Mouse (Mus musculus): Measurements from ENCODE around the gene Trmt11.
"Not testable (repeated sequence)": the region's sequence is repeated elsewhere in the genome, so short reads cannot be mapped to it uniquely, and the experiment has no call there.

Gene Trmt11

DNA sequence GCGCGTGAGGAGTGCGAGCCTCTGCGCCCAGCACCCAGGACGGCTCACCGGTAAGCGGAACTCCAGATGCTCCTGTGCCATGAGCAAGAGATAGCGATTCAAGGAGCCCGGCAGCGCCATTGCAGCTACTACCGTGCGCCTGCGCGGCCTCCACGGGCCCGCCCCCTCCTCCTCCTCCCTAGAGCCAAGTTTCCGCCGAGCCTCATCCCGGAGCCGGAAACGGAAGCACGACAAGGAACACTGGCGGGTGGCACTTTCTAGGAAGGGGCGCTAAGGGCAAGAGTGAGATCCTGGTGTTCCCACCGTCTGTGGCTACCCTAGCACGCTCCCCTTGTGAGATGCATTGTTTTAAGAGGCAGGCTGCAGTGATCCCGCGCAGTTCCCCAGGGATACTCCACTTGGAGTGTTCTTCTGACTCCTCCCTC is at the start of gene Trmt11:
TSS of gene Trmt11 (minus strand) at position 208 of the 425 bp plus-strand sequence.
- in situ Hi-C loops (cut with MboI, MseI): loop anchor here (25.0 kb wide), 1 partner anchor 712 kb away; the partner anchor contains the start of gene Hddc2

DNA sequence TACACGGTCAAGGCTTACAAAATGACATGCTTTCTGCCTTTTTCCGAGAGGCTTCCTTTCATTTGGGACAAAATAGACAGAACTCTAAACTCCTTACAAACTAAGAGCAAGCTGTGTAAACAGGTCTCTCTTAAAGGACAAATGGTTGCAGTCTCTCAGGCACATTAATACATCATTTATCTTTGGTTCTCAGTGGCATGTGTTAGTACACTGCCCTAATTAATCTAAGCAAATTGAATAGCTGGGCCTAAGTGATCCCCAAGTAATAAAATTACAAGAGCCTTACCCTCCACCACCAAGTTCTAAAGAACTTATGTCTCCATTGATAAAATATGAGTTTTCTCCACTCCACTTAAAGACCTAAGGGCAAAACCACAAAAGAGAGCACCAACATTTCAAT is 47.1 kb upstream of the Trmt11 start:
- in situ Hi-C loops (cut with MboI, MseI): no loop called here

DNA sequence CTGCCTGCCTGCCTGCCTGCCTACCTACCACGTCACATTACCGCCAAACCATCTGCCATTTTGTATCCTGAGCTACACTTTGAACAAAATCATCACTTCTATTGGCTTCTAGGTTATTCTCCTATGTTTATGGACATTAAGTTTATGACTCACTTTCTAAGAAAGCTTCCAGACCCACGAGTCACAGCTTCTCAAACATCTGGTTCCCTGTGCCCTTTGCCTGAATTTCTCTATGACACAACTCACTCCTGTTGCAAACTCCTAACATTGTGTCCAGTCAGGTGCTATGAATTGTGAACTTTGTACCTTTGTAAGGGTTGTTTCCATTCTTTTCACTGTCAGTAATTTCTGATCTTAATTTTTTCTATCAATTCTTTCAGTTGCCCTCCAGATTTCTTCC is 37.7 kb upstream of the Trmt11 start:
- in situ Hi-C loops (cut with MboI, MseI): no loop called here

DNA sequence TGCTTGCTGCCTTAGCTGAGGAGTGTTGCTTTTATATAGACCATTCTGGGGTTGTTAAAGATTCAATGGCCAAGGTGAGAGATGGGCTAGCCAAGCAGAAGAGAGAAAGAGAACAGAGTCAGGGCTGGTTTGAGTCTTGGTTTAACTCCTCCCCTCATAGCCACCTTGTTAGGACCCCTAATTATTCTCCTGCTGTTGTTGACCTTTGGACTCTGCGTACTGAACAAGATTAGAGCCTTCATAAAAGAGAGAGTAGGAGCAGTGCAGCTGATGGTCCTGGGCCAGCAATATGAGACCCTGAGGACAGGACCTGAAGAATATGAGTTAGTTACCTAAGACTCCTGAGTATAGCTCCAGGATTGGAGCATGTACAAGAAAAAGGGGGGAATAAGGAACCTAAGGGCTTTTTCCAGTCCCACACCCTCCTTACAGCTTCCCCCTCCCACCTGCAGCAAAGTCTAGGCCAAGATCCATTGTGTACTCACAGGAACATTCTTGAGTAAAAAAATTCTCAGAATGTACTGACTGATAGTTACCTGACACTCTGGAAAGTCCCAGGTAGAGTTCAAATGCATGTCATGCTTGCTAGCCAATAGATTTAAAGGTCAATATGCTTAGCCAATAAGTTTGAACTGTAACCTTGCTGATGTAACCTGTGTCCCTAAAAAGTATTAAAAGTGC is 36.1 kb upstream of the Trmt11 start:
- in situ Hi-C loops (cut with MboI, MseI): not testable (repeated sequence)

DNA sequence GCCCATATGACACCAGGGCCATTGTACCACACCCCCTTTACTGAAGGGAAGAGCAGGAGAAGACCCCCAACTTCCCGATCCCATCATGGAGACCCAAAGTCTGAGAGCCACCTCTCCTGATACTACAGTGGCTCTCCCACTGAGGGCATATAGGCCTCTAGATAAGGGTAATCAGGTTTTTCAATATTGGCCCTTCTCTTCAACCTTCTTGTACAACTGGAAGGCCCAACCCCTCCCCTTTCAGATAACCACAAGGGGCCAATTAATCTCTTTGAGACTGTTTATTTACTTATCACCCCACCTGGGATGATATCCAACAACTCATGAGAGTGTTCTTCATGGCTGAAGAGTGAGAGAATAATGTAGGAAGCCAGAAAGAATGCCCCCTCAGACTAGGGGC is 32.2 kb upstream of the Trmt11 start:
- in situ Hi-C loops (cut with MboI, MseI): no loop called here

DNA sequence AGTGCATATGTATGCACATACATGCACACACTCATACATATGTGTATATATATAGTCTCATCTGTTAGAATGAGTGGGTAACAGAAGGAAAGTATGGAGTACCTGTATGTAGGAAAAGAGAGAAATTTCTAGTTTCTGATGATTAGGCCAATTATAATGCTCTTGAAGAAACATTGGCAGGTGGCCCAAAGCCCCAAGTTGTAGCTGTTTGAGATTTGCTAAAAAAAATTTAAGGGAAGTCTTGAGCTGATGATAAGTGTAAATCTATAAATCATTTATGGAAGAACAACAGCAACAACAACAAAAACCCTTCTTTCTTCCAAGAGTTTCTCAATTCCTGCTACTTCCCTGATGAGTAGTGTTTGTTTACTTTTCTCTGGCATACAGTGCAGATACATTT is 29.4 kb upstream of the Trmt11 start:
- in situ Hi-C loops (cut with MboI, MseI): no loop called here

DNA sequence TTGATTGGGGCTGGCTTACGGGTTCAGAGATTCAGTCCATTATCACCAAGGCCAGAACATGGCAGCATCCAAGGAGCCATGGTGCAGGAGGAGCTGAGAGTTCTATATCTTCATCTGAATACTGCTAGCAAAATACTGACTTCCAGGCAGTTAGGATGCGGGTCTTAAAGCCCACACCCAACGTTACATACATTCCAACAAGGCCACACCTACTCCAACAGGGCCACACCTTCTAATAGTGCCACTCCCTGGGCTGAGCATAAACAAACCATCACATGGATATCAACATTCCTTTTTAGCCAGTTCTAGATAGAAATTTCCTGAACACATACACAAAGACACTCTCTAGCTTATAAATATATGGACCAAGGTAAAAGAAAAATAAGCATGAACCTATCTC is 29.0 kb upstream of the Trmt11 start, which contains the start of gene Hint3:
TSS of gene Hint3 (minus strand) at position 120 of the 400 bp plus-strand sequence.
- in situ Hi-C loops (cut with MboI, MseI): no loop called here

DNA sequence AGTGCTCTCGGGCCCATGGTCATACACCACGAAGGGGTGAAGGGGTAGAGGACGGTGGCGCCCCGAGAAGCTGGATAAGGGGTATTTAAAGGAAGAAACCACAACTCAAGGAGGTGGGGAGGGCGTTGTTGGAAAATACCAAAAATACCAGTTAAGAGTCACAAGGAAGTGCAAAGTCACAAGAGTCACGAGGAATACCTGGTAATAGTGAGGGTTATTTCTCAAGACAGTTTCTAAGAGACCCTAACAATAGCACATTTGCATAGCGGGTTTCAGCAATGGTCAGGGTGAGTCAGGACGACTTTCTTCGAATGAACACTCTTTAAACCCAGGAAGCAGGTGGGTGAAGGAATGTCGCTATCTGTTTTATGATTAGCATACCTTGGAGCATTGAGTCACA is 27.9 kb upstream of the Trmt11 start:
- in situ Hi-C loops (cut with MboI, MseI): not testable (repeated sequence)

DNA sequence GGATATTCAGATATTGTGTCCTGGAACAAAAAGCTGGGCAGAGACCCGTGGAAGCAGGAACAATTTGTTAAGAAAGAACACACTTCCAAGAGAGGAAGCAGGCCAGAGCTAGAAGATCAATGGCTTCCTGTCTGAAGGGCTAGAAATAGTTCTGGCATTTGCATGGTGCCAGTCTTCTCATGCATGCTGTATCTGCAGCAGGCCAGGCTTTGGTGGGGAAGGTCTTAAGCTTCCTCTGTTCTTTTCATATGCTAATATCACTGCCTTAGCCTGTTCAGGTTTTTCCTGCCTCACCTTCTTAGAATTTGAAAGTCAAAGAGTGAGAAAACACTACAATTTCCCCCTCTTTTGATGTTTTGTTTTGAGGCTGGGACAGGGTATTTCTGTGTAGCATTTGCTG is 27.0 kb upstream of the Trmt11 start:
- in situ Hi-C loops (cut with MboI, MseI): no loop called here

DNA sequence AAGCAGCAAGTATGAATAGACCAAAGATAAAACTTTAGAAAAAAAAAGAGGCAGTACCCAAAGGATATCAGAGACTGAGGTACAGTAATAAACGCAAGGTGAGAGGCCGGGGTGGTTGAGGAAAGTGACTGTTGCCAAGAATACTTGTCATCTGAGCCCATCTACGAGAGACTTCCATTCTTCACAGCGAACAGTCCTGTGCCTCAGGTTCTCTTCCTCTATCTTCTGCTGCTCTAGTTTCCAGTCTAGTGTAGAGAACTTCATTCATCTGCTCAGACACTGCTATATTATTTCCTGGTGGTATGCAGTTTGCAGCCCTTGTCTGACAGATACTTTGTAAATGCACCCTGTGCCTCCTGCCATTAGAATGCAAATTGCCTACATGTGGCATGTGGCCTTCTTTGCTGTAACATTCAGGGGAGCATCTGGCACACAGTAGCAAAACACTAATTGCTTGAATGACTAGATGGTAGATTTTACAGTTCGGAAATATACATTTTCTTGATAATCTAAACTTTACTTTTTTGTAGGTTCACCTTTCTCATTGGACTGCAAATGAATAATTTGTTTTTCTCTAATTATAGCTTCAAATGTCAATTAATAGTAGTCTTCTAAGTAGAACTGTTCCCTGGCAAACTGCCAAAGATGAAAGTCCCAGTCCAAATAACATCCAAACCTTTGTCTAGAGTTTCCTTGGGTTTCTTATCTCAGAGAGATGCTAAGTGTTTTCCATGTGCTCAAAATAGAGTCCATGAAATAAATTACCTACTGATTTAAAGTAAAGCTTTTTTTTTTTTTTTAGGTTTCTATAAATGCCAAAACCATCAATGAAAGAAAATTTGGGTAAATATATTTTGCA is 23.8 kb upstream of the Trmt11 start:
- in situ Hi-C loops (cut with MboI, MseI): loop anchor here (25.0 kb wide), 1 partner anchor 688 kb away; the partner anchor contains the start of gene Hddc2

DNA sequence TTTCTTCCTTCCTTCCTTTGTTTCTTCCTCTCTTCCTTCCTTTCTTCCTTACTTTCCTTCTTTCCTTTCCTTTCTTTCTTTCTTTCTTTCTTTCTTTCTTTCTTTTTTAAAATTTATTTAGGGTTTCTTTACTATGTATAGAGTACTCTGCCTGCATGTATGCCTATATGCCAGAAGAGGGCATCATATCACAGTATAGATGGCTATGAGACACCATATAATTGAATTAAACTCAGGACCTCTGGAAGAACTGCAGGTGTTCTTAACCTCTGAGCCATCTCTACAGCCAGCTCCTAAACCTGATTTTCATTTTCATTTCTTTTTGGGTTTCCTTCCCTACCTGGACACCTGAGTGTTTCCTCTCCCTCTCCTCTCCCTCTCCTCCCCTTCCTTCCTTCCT is 22.4 kb upstream of the Trmt11 start:
- in situ Hi-C loops (cut with MboI, MseI): loop anchor here (25.0 kb wide), 1 partner anchor 689 kb away; the partner anchor contains the start of gene Hddc2

DNA sequence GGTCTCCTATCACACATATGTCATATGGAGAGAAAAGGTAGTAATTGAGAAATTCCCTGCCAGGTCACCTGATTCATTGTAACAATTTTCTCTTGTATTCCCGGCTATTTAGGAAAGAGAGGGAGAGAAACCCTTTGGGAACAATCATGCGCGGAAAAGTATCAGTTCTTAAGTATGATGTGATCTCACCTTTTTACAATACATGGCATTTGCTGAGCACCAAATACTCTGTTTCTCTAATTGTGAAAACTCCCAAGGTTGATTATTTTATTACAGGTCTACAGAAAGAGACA is 18.3 kb upstream of the Trmt11 start:
- in situ Hi-C loops (cut with MboI, MseI): loop anchor here (5.0 to 25.0 kb wide), 3 partner anchors 98 to 693 kb away; partner anchors contain the start of gene Hddc2

DNA sequence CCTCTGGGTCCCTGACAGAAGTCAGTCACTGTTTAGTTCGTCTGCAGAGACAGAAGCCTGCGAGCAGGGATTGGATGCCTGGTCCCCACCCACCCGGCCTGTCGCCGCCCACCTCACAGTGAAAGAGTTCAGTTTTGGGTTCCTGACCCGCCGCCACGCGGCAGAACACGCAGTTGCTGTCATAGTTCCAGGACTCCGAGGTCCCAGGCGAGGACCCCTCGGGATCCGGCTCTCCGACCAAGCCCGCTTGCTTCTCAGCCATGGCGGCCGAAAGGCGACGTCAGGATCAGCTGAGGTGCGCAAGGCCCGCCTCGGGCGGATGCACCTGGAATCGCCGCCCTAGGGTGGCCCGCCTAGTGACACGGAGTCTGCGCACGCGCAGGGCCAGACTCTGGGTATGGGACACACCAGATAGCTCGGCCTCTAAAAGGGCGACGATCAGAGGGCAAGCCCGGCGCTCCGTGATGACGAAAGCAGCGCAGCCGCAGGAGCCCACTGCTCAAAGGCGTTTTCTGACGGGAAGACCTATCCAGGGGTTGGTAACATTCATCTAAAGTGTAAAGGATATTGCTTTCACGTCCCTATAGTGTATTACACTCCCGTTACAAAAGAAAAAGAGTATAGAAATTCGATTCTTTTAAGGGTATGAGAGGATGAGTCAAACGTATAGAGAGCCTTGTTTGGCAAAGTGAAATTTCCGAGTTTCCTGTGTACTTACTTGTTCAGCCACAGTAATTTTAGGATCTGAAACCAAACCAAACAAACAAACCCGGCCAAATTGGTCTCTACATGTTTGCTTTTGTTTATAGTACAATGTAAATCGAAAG is 17.8 kb upstream of the Trmt11 start:
- in situ Hi-C loops (cut with MboI, MseI): loop anchor here (5.0 to 25.0 kb wide), 3 partner anchors 99 to 694 kb away; partner anchors contain the start of gene Hddc2

DNA sequence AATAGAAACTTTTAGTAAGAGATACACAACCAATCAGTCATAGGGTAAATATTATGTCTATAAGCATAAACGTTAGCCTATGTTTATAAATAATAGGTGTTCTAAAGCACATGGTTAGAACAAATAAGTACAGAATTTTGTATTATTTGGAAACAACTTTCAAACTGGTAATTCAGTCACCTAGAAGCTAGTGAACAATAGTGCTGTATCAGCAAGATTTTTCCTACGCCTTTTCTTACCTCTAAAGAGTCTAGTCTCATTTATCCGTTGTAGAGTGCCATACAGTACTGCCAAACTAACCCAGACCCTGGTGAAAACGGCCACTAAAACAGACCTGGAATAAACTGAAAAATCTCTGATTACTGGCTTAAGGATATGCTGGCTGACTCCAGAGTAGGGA is 12.5 kb upstream of the Trmt11 start:
- in situ Hi-C loops (cut with MboI, MseI): loop anchor here (25.0 kb wide), 1 partner anchor 699 kb away; the partner anchor contains the start of gene Hddc2

DNA sequence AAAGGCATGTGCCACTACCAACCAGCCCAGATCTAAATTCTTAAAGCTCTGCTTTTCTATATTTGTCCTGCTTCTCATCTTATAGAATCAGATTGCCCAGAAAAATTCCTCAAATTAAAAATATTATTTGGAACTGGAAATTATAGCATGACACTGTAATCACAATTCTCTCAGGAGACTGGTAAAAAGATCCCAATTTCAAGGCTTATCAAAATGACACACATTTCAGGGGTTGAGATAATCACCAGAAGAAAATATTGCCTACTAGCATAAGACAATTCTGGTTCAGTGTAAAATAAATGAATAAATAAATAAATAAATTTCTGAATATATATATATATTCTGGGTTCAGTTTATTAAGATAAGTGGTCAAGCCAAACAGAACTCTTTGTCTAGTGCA is 9.1 kb upstream of the Trmt11 start:
- in situ Hi-C loops (cut with MboI, MseI): loop anchor here (25.0 kb wide), 1 partner anchor 703 kb away; the partner anchor contains the start of gene Hddc2

DNA sequence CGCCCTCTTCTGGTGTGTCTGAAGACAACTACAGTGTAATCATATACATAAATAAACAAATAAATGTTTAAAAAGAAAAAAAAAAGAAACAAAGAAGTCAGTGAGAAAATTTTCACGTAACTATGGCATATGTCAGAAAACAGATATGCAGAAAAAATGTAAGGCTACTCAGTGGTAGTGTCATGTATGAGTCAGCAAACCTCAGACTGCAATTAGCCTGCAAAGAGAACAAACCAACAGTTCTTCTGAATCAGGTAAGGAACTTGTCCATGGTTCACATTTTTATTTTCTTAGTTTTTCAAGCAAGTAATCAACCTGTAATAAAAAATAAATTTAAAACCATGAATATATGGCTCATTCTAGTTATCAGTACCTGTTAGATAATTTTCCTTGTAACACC is 7.6 kb upstream of the Trmt11 start:
- in situ Hi-C loops (cut with MboI, MseI): loop anchor here (25.0 kb wide), 1 partner anchor 704 kb away; the partner anchor contains the start of gene Hddc2

DNA sequence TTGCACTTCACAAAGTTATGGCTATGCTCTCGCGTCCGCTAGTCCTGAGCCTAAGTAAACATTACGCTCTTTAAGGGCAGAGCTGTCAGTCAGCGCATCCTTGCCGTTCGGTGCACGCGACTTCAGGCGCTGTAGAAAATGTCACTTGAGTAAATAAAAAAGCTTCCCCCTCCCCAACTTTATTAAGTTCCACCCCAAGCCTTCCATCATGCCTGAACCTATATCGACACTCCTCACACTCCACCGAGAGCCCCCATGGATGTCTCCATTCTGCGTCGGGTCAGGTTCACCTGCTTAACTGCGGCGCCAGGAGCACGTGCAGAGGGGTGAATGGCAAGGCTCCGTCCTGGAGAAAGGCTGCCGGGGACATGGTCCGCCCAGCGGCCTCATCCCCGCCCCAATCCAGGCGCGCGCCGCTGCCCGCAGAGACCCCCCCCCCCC is 435 bp downstream of the Trmt11 start:
- in situ Hi-C loops (cut with MboI, MseI): loop anchor here (25.0 kb wide), 1 partner anchor 712 kb away; the partner anchor contains the start of gene Hddc2

DNA sequence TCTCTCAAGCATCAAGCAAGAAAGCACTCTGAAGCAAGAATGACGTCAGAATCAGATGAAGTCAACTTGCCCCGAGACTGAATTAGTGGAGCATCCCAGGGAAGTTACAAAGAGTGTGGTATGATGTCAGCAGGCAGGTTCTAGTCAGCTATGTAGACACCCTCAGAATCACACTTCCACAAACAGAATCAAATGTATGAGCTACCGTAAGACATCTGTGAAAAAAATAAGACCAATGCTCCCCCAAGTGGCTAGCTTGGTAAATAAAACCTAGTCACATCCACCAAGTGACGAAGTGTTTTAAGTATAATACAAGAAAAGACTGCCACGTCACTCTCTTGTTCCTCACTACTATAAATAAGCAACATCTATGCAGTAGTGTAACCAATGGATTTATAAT is 13.5 kb downstream of the Trmt11 start:
- in situ Hi-C loops (cut with MboI, MseI): loop anchor here (10.0 kb wide), 1 partner anchor 652 kb away; no protein-coding TSS in a partner anchor

DNA sequence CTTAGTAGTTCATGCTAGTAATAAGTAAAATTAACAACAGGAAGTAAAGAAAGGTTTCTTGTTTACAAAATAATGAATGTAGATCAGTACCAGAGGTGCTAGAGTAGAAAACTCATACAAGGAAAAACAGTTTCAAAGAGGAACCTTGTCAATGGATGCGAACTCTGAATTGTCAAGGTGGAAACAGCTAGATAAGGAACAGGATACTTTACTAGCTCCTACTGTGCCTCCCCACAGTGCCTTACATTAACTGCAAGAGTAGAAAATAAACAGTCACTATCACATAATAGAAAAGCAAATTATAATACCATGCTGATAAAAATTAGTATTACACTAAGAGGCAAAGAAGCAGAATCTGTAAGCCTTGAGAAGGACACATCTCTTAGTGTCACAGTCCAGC is 14.9 kb downstream of the Trmt11 start:
- in situ Hi-C loops (cut with MboI, MseI): loop anchor here (10.0 kb wide), 1 partner anchor 651 kb away; no protein-coding TSS in a partner anchor

DNA sequence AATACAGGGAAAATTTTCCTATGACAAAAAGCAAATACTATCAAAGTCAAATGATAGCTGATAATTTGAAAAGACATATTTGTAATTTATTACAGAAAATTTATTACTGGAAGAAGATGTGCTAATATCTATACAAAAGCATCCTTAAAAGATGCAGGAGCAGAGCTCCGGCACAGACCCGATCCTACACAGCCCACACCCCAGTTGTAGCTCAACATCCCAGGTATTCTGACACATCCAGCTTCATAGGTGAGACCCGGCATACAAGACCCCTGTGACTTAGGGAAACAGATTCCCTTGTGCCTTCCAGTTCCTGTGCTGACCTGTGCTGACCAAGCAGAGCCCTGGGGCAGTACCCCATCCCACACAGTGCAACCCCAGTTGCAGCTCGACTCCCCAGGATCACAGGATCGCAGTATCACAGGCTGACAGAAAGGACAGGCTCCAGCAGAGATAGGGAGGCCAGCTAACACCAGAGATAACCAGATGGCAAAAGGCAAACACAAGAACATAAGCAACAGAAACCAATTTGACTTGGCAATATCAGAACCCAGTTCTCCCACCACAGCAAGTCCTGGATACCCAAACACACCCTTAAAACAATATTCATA is 22.8 kb downstream of the Trmt11 start:
- in situ Hi-C loops (cut with MboI, MseI): no loop called here

DNA sequence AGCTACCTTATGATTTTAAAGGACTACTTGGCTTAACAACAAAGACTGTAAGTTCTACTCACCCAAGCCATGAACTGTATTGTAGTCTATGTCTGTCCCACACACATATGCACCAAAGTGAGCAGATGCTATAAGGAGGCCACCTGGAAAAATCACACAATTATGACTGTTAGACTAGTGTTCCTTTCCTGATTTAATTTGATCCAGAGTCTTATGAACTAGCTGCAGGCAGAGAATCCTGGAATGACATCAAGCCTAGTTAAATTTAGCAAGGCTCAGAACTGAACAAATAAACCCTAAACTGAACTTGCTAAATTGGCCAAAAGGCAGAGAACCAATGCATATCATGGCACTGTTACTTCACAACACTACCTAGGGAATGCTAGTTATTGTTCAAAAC is 34.2 kb downstream of the Trmt11 start:
- in situ Hi-C loops (cut with MboI, MseI): loop anchor here (25.0 kb wide), 1 partner anchor 1029 kb away; the partner anchor contains the start of gene Rspo3

All from T-helper 1 cell (primary cell).